ENCODE assay signal across 20 mouse cellular contexts in genomic region chr4:102719951-102720350, GRCm38 (mm10). TPM values are rescaled to one million over a fixed set of nuclear protein-coding genes. Genes with fewer than 3 reads are reported as not detected.
A peak's percentile ranks its signal among the peaks of the same experiment; 100 is the strongest.
DNase-seq lines count a peak whose midpoint lies in the region; ATAC-seq and TF ChIP-seq lines count a peak whose summit lies in the region.
"Had no signal": no experiment of that assay in that cellular context is flagged by ENCODE, and none has a peak within 500 bp of the region (broad histone marks: within the 10 kb centered on the region; RNA-seq: fewer than 3 reads in every experiment).

No protein-coding gene starts in this region.

- no peaks in the 10 kb centered on the region for H3K36me3 ChIP-seq in liver, postnatal 0 days (replicated peaks; ENCODE audit: insufficient read depth, low read length)
- H3K36me3 ChIP-seq: embryonic facial prominence, embryonic 15.5 days; forebrain, embryonic 10.5 days; heart, embryonic 10.5 days; hindbrain, embryonic 10.5 days had no signal

- no peak for TF ChIP-seq EP300 in liver, postnatal 0 days (IDR thresholded peaks at IDR 0.05; ENCODE audit: low read depth)

- H3K4me2 ChIP-seq in liver, postnatal 0 days (ENCODE audit: low read depth, low read length), result no peak overlapping the region
- H3K4me2 ChIP-seq: embryonic facial prominence, embryonic 15.5 days; hindbrain, embryonic 14.5 days had no signal

- DNase-seq in liver, postnatal 0 days, result no peak
- DNase-seq in liver (no peak), 416B (ENCODE audit: low read depth) (peak; percentile 76)
- DNase-seq in spleen, postnatal 36 days (ENCODE audit: low spot score in 2 of 2), result no peak
- DNase-seq in left cerebral cortex, adult 18-20 months (ENCODE audit: low spot score in 2 of 2), result no peak
- DNase-seq: adrenal gland, adult 2 months; cerebellum, adult 11-12 months; gastrocnemius, adult 2 months; gastrocnemius, postnatal 25 days; heart, adult 11 months had no signal

- H3K9me3 ChIP-seq in liver, postnatal 0 days (ENCODE audit: low read length), result no peaks in the 10 kb centered on the region
- H3K9me3 ChIP-seq: embryonic facial prominence, embryonic 15.5 days; forebrain, embryonic 10.5 days; heart, embryonic 10.5 days; hindbrain, embryonic 10.5 days had no signal

- TF ChIP-seq CTCF in liver, postnatal 0 days (IDR thresholded peaks at IDR 0.05; ENCODE audit: low read depth), result no peak

- no peaks in the 10 kb centered on the region for H3K4me1 ChIP-seq in liver, postnatal 0 days (ENCODE audit: insufficient read depth)
- H3K4me1 ChIP-seq: embryonic facial prominence, embryonic 15.5 days; forebrain, embryonic 10.5 days; heart, embryonic 10.5 days; hindbrain, embryonic 10.5 days had no signal

- H3K27me3 ChIP-seq in liver, postnatal 0 days (ENCODE audit: insufficient read depth, low read length), result no peaks in the 10 kb centered on the region
- H3K27me3 ChIP-seq: embryonic facial prominence, embryonic 15.5 days had no signal

- H3K9ac ChIP-seq in liver, postnatal 0 days (replicated peaks), result no peak overlapping the region
- H3K9ac ChIP-seq: embryonic facial prominence, embryonic 15.5 days; hindbrain, embryonic 14.5 days had no signal

- 27% methylated on average over 1 of the region's 1 CpGs for WGBS in liver, postnatal 0 days (ENCODE audit: insufficient replicate concordance)

- no peak overlapping the region for H3K27ac ChIP-seq in liver, postnatal 0 days (ENCODE audit: low read depth)
- H3K27ac ChIP-seq: embryonic facial prominence, embryonic 15.5 days; forebrain, embryonic 10.5 days; gastrocnemius, adult 2 months; heart, embryonic 10.5 days; hindbrain, embryonic 10.5 days; hindbrain, embryonic 14.5 days had no signal

- ATAC-seq in liver, postnatal 0 days, result peak; percentile 62
- peak; percentile 96 for ATAC-seq in common myeloid progenitor, adult 5-6 weeks (replicated peaks; ENCODE audit: low read depth, poor library complexity, severe bottlenecking)
- ATAC-seq in megakaryocyte progenitor cell, adult 5-6 weeks (replicated peaks; ENCODE audit: poor library complexity), result peak; percentile 99
- no peak for ATAC-seq in CD4-positive, CD25-positive, alpha-beta regulatory T cell, adult 4 months
- ATAC-seq: forebrain, embryonic 14.5 days had no signal

- no peak overlapping the region for H3K4me3 ChIP-seq in liver, postnatal 0 days (ENCODE audit: low read depth, low read length)
- H3K4me3 ChIP-seq: embryonic facial prominence, embryonic 15.5 days; erythroblast, embryonic 14.5 days; forebrain, embryonic 10.5 days; gastrocnemius, adult 2 months; heart, embryonic 10.5 days; hindbrain, embryonic 10.5 days had no signal

RNA-seq across cellular contexts. Expression of gene Sgip1, which starts 21.1 kb away (rescaled TPM):
- 0.34 and 0.60 TPM in 2 replicates for polyA plus RNA-seq in liver, postnatal 0 days (2015; fragmentation: Nextera tagmentation; extraction: Ambion mirVana)
- total RNA-seq in common myeloid progenitor, adult 5-6 weeks (2017), result 1.0 and 1.5 TPM in 2 replicates
- total RNA-seq in megakaryocyte progenitor cell, adult 5-6 weeks (2015), result 4.2 and 4.6 TPM in 2 replicates
- total RNA-seq in megakaryocyte progenitor cell, adult 5-6 weeks (2017), result 4.2 and 5.3 TPM in 2 replicates
- 100 to 1,000 TPM; 264 to 268 TPM for total RNA-seq in left cerebral cortex, adult 18-20 months (2021)
- polyA plus RNA-seq in CD4-positive, CD25-positive, alpha-beta regulatory T cell, adult 4 months (2017; shearing (Covaris generic)), result 1 to 10 TPM; 1.7 to 2.8 TPM
- polyA plus RNA-seq: erythroblast, embryonic 14.5 days had no signal

Comparison
In these comparisons a context has a peak if more than half of its experiments do, and no peak if none do; other contexts are left out.
1. RNA of gene Sgip1, which starts 21.1 kb away (total RNA-seq): 264 to 268 TPM in left cerebral cortex, adult 18-20 months; 4.2 to 5.3 TPM in megakaryocyte progenitor cell, adult 5-6 weeks and 1.0 to 1.5 TPM in common myeloid progenitor, adult 5-6 weeks; every median in the first group is over 10 times any median in the second.